Mouse (Mus musculus): ENCODE measurements at regions not wholly inside any gene's neighbourhood (a gene's known extent, or its start where the extent isn't known, plus 50 kb on each side); places are given as distances from the start of the nearest gene placed in this dataset.

- no peak for DNase-seq (ENCODE audit: extremely low spot score in 1 of 2, low spot score in 1 of 2)
Measured at GRCm38 (mm10) chr2:9587389-9587788, 293.7 kb upstream of the 4930412O13Rik start.

DNA sequence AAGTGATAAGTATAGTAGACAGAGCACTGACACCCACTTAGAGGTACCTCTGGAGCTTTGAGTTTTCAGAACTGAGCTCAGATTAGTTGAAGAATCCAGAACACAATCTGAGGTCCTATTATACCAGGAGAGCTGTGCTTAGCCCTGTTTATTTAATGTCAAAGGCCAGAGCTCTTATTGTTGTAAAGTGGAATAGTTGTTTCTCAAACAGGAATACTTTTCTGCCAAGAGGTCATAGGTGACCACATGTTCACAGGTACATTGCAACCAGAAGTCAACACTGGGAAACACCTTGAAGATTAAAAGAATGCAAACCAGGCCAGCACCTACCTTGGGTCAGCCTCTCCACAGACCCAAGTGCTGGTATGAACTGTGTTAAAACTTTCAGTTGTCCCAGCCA lies 291.9 kb upstream of the 4930412O13Rik start:
- no peak for DNase-seq (ENCODE audit: extremely low spot score in 1 of 2, low spot score in 1 of 2)

- no peak for DNase-seq (ENCODE audit: extremely low spot score in 1 of 2, low spot score in 1 of 2)
Measured at GRCm38 (mm10) chr2:9592531-9592930, 288.5 kb upstream of the 4930412O13Rik start.

- no peak for DNase-seq (ENCODE audit: extremely low spot score in 1 of 2, low spot score in 1 of 2)
Measured at GRCm38 (mm10) chr2:9593931-9594330, 287.1 kb upstream of the 4930412O13Rik start.

GRCm38 (mm10) chr2:9595236-9595850 lies 285.7 kb upstream of the 4930412O13Rik start:
- no peak for DNase-seq (ENCODE audit: extremely low spot score in 1 of 2, low spot score in 1 of 2)

- DNase-seq (ENCODE audit: extremely low spot score in 1 of 2, low spot score in 1 of 2) = no peak
Measured at GRCm38 (mm10) chr2:9596135-9596534, 284.9 kb upstream of the 4930412O13Rik start.

GRCm38 (mm10) chr2:9604984-9605383 lies 276.1 kb upstream of the 4930412O13Rik start:
- DNase-seq (ENCODE audit: extremely low spot score in 1 of 2, low spot score in 1 of 2) = no peak

GRCm38 (mm10) chr2:9607547-9607946 lies 273.5 kb upstream of the 4930412O13Rik start:
- DNase-seq (ENCODE audit: extremely low spot score in 1 of 2, low spot score in 1 of 2) = no peak

GRCm38 (mm10) chr2:9614415-9614814 lies 266.6 kb upstream of the 4930412O13Rik start:
- no peak for DNase-seq (ENCODE audit: extremely low spot score in 1 of 2, low spot score in 1 of 2)

GRCm38 (mm10) chr2:9616292-9616691 lies 264.8 kb upstream of the 4930412O13Rik start:
- DNase-seq (ENCODE audit: extremely low spot score in 1 of 2, low spot score in 1 of 2) = no peak

- DNase-seq (ENCODE audit: extremely low spot score in 1 of 2, low spot score in 1 of 2) = peak; percentile 54 to 59
Measured at GRCm38 (mm10) chr2:9620303-9621244, 260.5 kb upstream of the 4930412O13Rik start.

DNA sequence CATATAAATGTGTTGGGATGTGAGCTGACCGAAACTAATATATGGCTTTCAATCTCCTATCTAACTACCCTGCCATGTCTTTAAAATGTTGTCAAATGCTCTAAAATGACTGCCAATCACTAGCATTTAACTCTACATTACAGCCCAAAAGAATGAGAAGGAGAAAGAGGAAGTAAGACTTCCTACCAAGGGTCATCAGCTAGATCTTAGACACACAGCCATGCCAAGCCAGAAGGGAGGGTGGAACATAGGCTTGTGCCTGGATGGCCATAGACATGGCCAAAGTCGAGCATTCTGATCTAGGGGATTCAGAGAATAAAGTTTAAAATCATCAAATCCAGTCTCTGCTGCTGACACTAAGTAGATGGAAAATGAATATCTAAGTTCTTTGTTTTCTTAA lies 257.4 kb upstream of the 4930412O13Rik start:
- DNase-seq (ENCODE audit: extremely low spot score in 1 of 2, low spot score in 1 of 2) = no peak

GRCm38 (mm10) chr2:9628026-9628425 lies 253.0 kb upstream of the 4930412O13Rik start:
- no peak for DNase-seq (ENCODE audit: extremely low spot score in 1 of 2, low spot score in 1 of 2)

GRCm38 (mm10) chr2:9632719-9633446 lies 248.2 kb upstream of the 4930412O13Rik start:
- no peak for DNase-seq (ENCODE audit: extremely low spot score in 1 of 2, low spot score in 1 of 2)

DNA sequence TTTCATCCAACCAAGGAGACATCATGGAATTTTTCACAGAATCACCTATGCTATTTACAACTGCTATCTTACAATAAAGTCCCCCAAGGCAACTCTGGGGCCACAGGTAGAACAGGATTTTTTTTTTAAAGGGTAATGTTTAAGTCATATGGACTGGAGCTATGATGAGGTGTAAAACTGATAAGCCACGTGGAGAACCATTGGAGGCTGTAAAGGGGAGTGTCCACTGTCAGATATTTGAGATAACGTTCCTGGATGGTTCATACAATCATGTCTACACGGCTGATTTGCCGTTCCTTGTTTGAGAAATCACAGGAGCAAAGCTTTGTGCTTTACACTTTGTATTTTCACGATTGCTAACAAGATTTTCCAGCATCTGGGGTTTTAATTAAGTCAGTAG lies 241.8 kb upstream of the 4930412O13Rik start:
- no peak for DNase-seq (ENCODE audit: extremely low spot score in 1 of 2, low spot score in 1 of 2)

DNA sequence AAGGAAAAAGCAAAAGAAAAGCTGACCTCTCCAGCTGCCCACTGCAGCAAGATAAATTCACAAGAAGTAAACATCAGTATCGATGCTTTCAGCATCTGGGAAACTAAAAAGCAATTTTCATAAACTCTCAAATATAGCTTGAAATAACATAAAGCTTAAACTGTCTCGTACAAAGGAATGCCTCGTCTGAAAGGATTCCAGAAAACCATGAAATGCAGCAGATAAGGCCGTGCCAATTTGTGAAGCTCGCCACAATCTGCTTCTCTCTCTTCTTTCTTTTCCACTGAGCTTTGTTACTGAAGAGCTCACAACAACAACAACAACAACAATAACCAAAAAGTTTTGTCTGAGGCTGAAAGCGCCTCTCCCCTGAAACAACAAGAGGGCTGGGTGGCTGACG lies 239.4 kb upstream of the 4930412O13Rik start:
- no peak for DNase-seq (ENCODE audit: extremely low spot score in 1 of 2, low spot score in 1 of 2)

DNA sequence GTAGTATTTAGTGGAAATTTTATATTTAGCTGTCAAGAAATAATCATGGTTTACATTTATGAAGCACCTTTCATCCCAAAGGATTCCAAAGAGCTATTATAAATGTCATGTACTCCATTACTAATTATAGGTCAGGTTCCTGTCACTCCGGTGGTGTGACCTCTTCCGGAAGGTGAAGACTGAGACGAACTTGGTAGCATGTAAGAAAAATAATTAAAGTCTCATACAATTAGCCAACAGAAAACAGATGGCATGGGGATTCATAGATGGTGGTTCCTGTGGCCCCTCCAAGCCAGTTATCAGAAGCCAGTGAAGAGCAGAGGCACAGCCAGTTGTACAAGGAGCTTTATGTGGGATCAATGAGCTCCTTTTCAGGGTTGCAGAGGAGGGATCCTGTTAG lies 238.6 kb upstream of the 4930412O13Rik start:
- DNase-seq (ENCODE audit: extremely low spot score in 1 of 2, low spot score in 1 of 2) = no peak

DNA sequence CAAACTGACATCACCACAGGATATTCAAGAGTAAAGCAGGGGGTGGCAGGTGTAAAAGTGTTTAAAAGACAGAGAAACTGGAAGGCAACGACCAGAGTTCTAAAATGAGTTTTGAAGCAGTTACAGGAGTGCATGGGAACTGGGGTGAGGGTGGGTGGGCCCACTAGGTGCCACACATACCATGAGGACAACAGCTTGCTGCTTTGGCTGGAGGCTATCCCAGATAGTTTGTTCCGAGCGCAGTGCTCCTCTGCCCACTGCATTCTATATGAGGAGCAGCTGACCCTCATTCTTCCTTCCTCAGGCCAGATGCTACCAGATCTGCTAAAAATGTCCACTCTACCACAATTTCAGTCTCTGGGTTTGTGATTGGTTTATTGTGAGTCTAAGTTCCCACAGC lies 234.6 kb upstream of the 4930412O13Rik start:
- DNase-seq (ENCODE audit: extremely low spot score in 1 of 2, low spot score in 1 of 2) = no peak

DNA sequence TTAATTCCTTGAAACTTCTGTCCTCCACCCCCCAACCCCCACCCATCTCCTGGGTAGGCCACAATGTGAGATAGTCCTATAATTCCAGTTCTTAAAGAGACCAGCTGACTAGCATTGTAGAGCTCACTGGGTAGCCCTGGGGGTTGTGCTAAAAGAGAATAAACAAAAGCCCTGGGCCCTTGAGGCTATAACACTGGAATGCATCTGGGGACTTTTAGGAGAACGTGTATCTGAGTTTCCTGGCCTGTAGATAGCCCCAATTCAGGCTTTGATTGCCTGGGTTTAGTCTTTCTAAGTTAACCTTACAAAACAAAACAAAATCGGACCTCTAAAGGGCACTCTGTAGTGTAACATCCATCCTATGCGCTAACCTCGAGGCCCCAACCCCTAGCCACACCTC lies 234.1 kb upstream of the 4930412O13Rik start:
- no peak for DNase-seq (ENCODE audit: extremely low spot score in 1 of 2, low spot score in 1 of 2)

DNA sequence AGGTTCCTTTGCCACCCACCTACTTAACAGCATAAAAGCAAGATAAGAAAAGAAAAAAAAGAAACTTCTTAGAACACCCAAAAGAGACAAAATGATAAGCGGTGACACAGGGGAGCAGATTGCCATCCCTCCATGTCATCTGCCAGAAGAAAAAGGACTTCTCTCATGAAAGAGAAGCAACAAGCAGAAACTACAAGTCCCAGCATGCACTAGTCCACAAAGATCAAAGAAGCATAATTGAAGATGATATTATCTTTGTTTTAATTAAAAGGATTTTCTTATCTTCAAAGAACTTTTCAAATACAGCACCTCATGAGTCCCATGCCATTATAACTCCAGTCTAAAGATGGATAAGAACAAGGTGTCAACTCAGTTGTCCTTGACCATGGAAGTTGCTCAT lies 231.0 kb upstream of the 4930412O13Rik start:
- DNase-seq (ENCODE audit: extremely low spot score in 1 of 2, low spot score in 1 of 2) = no peak

- DNase-seq (ENCODE audit: extremely low spot score in 1 of 2, low spot score in 1 of 2) = no peak
Measured at GRCm38 (mm10) chr2:9658880-9659279, 222.2 kb upstream of the 4930412O13Rik start.
